Mouse (Mus musculus) CH12.LX (cell line): ENCODE results near the gene Dcp1b. TPM values are rescaled to one million over a fixed set of nuclear protein-coding genes. Genes with fewer than 3 reads are reported as not detected.
A peak's percentile ranks its signal among the peaks of the same experiment; 100 is the strongest.

ENCODE experiments used
- DNase-seq: peaks from one replicate; pipeline ENCODE4 v3.0.0-alpha.2; 2013; ENCODE audit errors: extremely low read depth
- H3K27ac ChIP-seq: 2 replicates; pipeline ENCODE4 v1.5.1; 2012; ENCODE audit warnings: low read depth, mild to moderate bottlenecking, control low read depth, moderate library complexity; ENCODE audit not compliant: insufficient read depth
- H3K27me3 ChIP-seq: replicated peaks from 2 replicates; pipeline ENCODE3; 2012; ENCODE audit warnings: inconsistent platforms
- H3K36me3 ChIP-seq, 2 experiments: replicated peaks in 1 of 2; 2 replicates each; pipeline versions ENCODE3 to v1.6.1; 2012; ENCODE audit warnings: inconsistent platforms in 1 of 2, low read length in 1 of 2, mild to moderate bottlenecking in 1 of 2, mixed read lengths in 1 of 2, moderate library complexity in 1 of 2; ENCODE audit not compliant: control insufficient read depth in 1 of 2, insufficient read depth in 1 of 2
- H3K4me1 ChIP-seq, 2 experiments: 2 replicates each; pipeline ENCODE4 v1.6.1; 2012; ENCODE audit warnings: inconsistent platforms in 1 of 2, moderate library complexity in 1 of 2; ENCODE audit not compliant: insufficient read depth in 2 of 2, control insufficient read depth in 1 of 2
- H3K4me2 ChIP-seq: 2 replicates; pipeline ENCODE4 v1.6.1; 2012; ENCODE audit warnings: low read depth, mild to moderate bottlenecking, control low read depth; ENCODE audit not compliant: poor library complexity, insufficient read depth, severe bottlenecking
- H3K4me3 ChIP-seq, 3 experiments: fragments of 150-350 bp in 1 of 3; sonication (generic) in 1 of 3; replicated peaks in 1 of 3; 2 replicates each; pipeline versions ENCODE3 to v1.5.1; 2011 to 2012; ENCODE audit warnings: low read depth in 2 of 3, low read length in 2 of 3, mild to moderate bottlenecking in 2 of 3, moderate library complexity in 2 of 3, control low read depth in 1 of 3, improper control_type of control experiment in 1 of 3, inconsistent platforms in 1 of 3, mixed read lengths in 1 of 3; ENCODE audit not compliant: poor library complexity in 1 of 3
- H3K79me2 ChIP-seq: replicated peaks from 2 replicates; pipeline ENCODE4 v1.6.1; 2012; ENCODE audit warnings: mild to moderate bottlenecking, moderate library complexity; ENCODE audit not compliant: control insufficient read depth, poor library complexity, insufficient read depth, severe bottlenecking; ENCODE audit errors: extremely low read depth
- H3K9ac ChIP-seq: 2 replicates; pipeline ENCODE4 v1.6.1; 2012; ENCODE audit warnings: low read depth, mild to moderate bottlenecking, control low read depth, moderate library complexity; ENCODE audit not compliant: insufficient read depth
- H3K9me3 ChIP-seq: replicated peaks from 2 replicates; pipeline ENCODE3; 2012; ENCODE audit warnings: low read length, inconsistent platforms, mixed read lengths
- BHLHE40 ChIP-seq: IDR thresholded peaks from 2 replicates; pipeline ENCODE4 v1.6.1; 2011; ENCODE audit warnings: mild to moderate bottlenecking, low read depth, low read length, improper control_type of control experiment
- CHD1 ChIP-seq: IDR thresholded peaks from 2 replicates; pipeline ENCODE4 v1.6.1; 2012; ENCODE audit warnings: low read depth, low read length, improper control_type of control experiment, inconsistent platforms
- CHD2 ChIP-seq: IDR thresholded peaks from 2 replicates; pipeline ENCODE4 v1.6.1; 2011; ENCODE audit warnings: low read length, improper control_type of control experiment
- CTCF ChIP-seq, 2 experiments: IDR thresholded peaks in 1 of 2; conservative IDR thresholded peaks in 1 of 2; 2 replicates each; pipeline ENCODE4 v1.5.1; 2011 to 2012; ENCODE audit warnings: low read depth in 2 of 2, low read length in 2 of 2, improper control_type of control experiment in 1 of 2, inconsistent platforms in 1 of 2, mild to moderate bottlenecking in 1 of 2, moderate library complexity in 1 of 2
- E2F4 ChIP-seq: IDR thresholded peaks from 2 replicates; pipeline ENCODE4 v1.6.1; 2011; ENCODE audit warnings: low read depth, low read length, improper control_type of control experiment; ENCODE audit not compliant: insufficient replicate concordance
- ELF1 ChIP-seq: IDR thresholded peaks from 2 replicates; pipeline ENCODE4 v1.6.1; 2014; ENCODE audit warnings: low read depth, mild to moderate bottlenecking, inconsistent platforms, low read length, improper control_type of control experiment
- EP300 ChIP-seq: IDR thresholded peaks from 2 replicates; pipeline ENCODE4 v1.6.1; 2011; ENCODE audit warnings: low read length, improper control_type of control experiment
- ETS1 ChIP-seq: conservative IDR thresholded peaks from 2 replicates; pipeline ENCODE4 v1.6.1; 2012; ENCODE audit warnings: low read depth, mild to moderate bottlenecking, inconsistent platforms, low read length, improper control_type of control experiment, moderate library complexity
- GABPA ChIP-seq: IDR thresholded peaks from 2 replicates; pipeline ENCODE4 v1.6.1; 2012; ENCODE audit warnings: low read depth, low read length, improper control_type of control experiment, inconsistent platforms; ENCODE audit not compliant: insufficient replicate concordance
- HCFC1 ChIP-seq: IDR thresholded peaks from 2 replicates; pipeline ENCODE4 v1.6.1; 2012; ENCODE audit warnings: low read depth, mild to moderate bottlenecking, inconsistent platforms, low read length, improper control_type of control experiment
- IRF4 ChIP-seq: IDR thresholded peaks from 2 replicates; pipeline ENCODE4 v1.6.1; 2014; ENCODE audit warnings: low read depth, mild to moderate bottlenecking, inconsistent platforms, low read length, improper control_type of control experiment
- JUN ChIP-seq: IDR thresholded peaks from 2 replicates; pipeline ENCODE4 v1.6.1; 2011; ENCODE audit warnings: low read depth, mild to moderate bottlenecking, low read length, improper control_type of control experiment, moderate library complexity; ENCODE audit not compliant: insufficient read depth
- JUND ChIP-seq: conservative IDR thresholded peaks from 2 replicates; pipeline ENCODE4 v1.6.1; 2011; ENCODE audit warnings: low read depth, low read length, improper control_type of control experiment
- KAT2A ChIP-seq: IDR thresholded peaks from 2 replicates; pipeline ENCODE4 v1.6.1; 2012; ENCODE audit warnings: low read length, improper control_type of control experiment, inconsistent platforms; ENCODE audit not compliant: insufficient replicate concordance
- MAFK ChIP-seq: IDR thresholded peaks from 2 replicates; pipeline ENCODE4 v1.6.1; 2011; ENCODE audit warnings: low read length, improper control_type of control experiment; ENCODE audit not compliant: insufficient replicate concordance
- MAX ChIP-seq: IDR thresholded peaks from 2 replicates; pipeline ENCODE4 v1.6.1; 2011; ENCODE audit warnings: low read length, improper control_type of control experiment
- MAZ ChIP-seq: IDR thresholded peaks from 2 replicates; pipeline ENCODE4 v1.6.1; 2012; ENCODE audit warnings: low read depth, mild to moderate bottlenecking, inconsistent platforms, low read length, improper control_type of control experiment, moderate library complexity
- MEF2A ChIP-seq: IDR thresholded peaks from 2 replicates; pipeline ENCODE4 v1.6.1; 2014; ENCODE audit warnings: low read depth, mild to moderate bottlenecking, inconsistent platforms, low read length, improper control_type of control experiment, borderline replicate concordance
- MXI1 ChIP-seq: IDR thresholded peaks from 2 replicates; pipeline ENCODE4 v1.6.1; 2011; ENCODE audit warnings: mild to moderate bottlenecking, low read depth, low read length, improper control_type of control experiment
- MYC ChIP-seq: IDR thresholded peaks from 2 replicates; pipeline ENCODE4 v1.6.1; 2011; ENCODE audit warnings: low read depth, mild to moderate bottlenecking, improper control_type of control experiment, low read length
- NELFE ChIP-seq: IDR thresholded peaks from 2 replicates; pipeline ENCODE4 v1.6.1; 2011; ENCODE audit warnings: low read depth, low read length, improper control_type of control experiment
- NRF1 ChIP-seq: IDR thresholded peaks from 2 replicates; pipeline ENCODE4 v1.6.1; 2014; ENCODE audit warnings: low read depth, mild to moderate bottlenecking, inconsistent platforms, low read length, improper control_type of control experiment, moderate library complexity
- PAX5 ChIP-seq: IDR thresholded peaks from 2 replicates; pipeline ENCODE4 v1.6.1; 2012; ENCODE audit warnings: low read length, inconsistent platforms, mixed read lengths
- POLR2A ChIP-seq: IDR thresholded peaks from 2 replicates; pipeline ENCODE4 v1.6.1; 2011; ENCODE audit warnings: low read depth, mild to moderate bottlenecking, improper control_type of control experiment, low read length
- POLR2AphosphoS2 ChIP-seq: IDR thresholded peaks from 2 replicates; pipeline ENCODE4 v1.6.1; 2011; ENCODE audit warnings: low read depth, low read length, improper control_type of control experiment
- RAD21 ChIP-seq: IDR thresholded peaks from 2 replicates; pipeline ENCODE4 v1.6.1; 2011; ENCODE audit warnings: low read depth, mild to moderate bottlenecking, low read length, improper control_type of control experiment, moderate library complexity
- RCOR1 ChIP-seq: conservative IDR thresholded peaks from 2 replicates; pipeline ENCODE4 v1.6.1; 2012; ENCODE audit warnings: low read depth, mild to moderate bottlenecking, inconsistent platforms, low read length, improper control_type of control experiment
- SIN3A ChIP-seq: IDR thresholded peaks from 2 replicates; pipeline ENCODE4 v1.6.1; 2012; ENCODE audit warnings: low read length, improper control_type of control experiment, inconsistent platforms
- SMC3 ChIP-seq: IDR thresholded peaks from 2 replicates; pipeline ENCODE4 v1.6.1; 2011; ENCODE audit warnings: low read depth, low read length, improper control_type of control experiment
- TBP ChIP-seq: conservative IDR thresholded peaks from 2 replicates; pipeline ENCODE4 v1.6.1; 2011; ENCODE audit warnings: low read depth, low read length, improper control_type of control experiment
- TCF12 ChIP-seq: IDR thresholded peaks from 2 replicates; pipeline ENCODE4 v1.6.1; 2014; ENCODE audit warnings: low read depth, mild to moderate bottlenecking, inconsistent platforms, low read length, improper control_type of control experiment
- UBTF ChIP-seq: IDR thresholded peaks from 2 replicates; pipeline ENCODE4 v1.6.1; 2012; ENCODE audit warnings: low read depth, mild to moderate bottlenecking, inconsistent platforms, low read length, improper control_type of control experiment, moderate library complexity
- USF1 ChIP-seq: IDR thresholded peaks from 2 replicates; pipeline ENCODE4 v1.6.1; 2014; ENCODE audit warnings: low read depth, mild to moderate bottlenecking, inconsistent platforms, low read length, improper control_type of control experiment
- USF2 ChIP-seq: conservative IDR thresholded peaks from 2 replicates; pipeline ENCODE4 v1.6.1; 2011; ENCODE audit warnings: low read depth, low read length, improper control_type of control experiment
- ZC3H11A ChIP-seq: IDR thresholded peaks from 2 replicates; pipeline ENCODE4 v1.6.1; 2012; ENCODE audit warnings: low read depth, mild to moderate bottlenecking, inconsistent platforms, low read length, improper control_type of control experiment
- ZKSCAN1 ChIP-seq: IDR thresholded peaks from 2 replicates; pipeline ENCODE4 v1.6.1; 2012; ENCODE audit warnings: low read depth, inconsistent platforms, low read length, improper control_type of control experiment, borderline replicate concordance
- ZMIZ1 ChIP-seq: IDR thresholded peaks from 2 replicates; pipeline ENCODE4 v1.6.1; 2012; ENCODE audit warnings: low read depth, mild to moderate bottlenecking, inconsistent platforms, low read length, improper control_type of control experiment
- ZNF384 ChIP-seq: IDR thresholded peaks from 2 replicates; pipeline ENCODE4 v1.6.1; 2012; ENCODE audit warnings: low read depth, low read length, improper control_type of control experiment, inconsistent platforms
- dilution Hi-C: fragments of 300-500 bp; cut with MboI; formaldehyde crosslinking; loops from 2 replicates; pipeline ENCODE4 v1.14.3; 2020; ENCODE audit warnings: low sequenced_read_pairs; ENCODE audit not compliant: extremely low pct_unique_long_range_greater_than_20kb, extremely low pct_ligation_motif_present
- in situ Hi-C: fragments of 300-500 bp; cut with MboI; formaldehyde crosslinking; loops from 3 replicates; pipeline ENCODE4 v1.14.3; 2019; ENCODE audit warnings: low sequenced_read_pairs, low pct_ligation_motif_present, low pct_unique_long_range_greater_than_20kb, mixed read lengths
- polyA plus RNA-seq: library from polyadenylated mRNA; unstranded; fragments of >175 nt; gene quantifications from 2 replicates; pipeline ENCODE4 v1.2.1, GENCODE M21; 2012; ENCODE audit warnings: low read depth; ENCODE audit not compliant: insufficient read length
- total RNA-seq, 2 experiments: library from RNA; depleted of rRNA; stranded (reverse); fragments of 300-350 nt in 1 of 2; fragments of >200 nt in 1 of 2; gene quantifications; 2 replicates each; pipeline ENCODE4 v1.2.3; 2012 to 2014

Dcp1b gene
- total RNA-seq (2012; rRNA removed) (1.8 and 2.2 TPM in 2 replicates), total RNA-seq (2014; rRNA removed) (1.6 TPM in 2 replicates), polyA plus RNA-seq (2.5 and 2.7 TPM in 2 replicates)

GRCm38 (mm10) chr6:119175078-119175853 is at the start of gene Dcp1b:
Gene Dcp1b (plus strand): TSS chr6:119175253.
- H3K4me1 ChIP-seq: peaks cover 6 to 32% of the 10 kb centered on the region in 2 experiments
- no peaks in the 10 kb centered on the region for H3K79me2 ChIP-seq
- no peaks in the 10 kb centered on the region for H3K9me3 ChIP-seq
- peak within 1 kb of the TSS; percentile 78 for H3K4me2 ChIP-seq
- H3K27ac ChIP-seq: peak within 1 kb of the TSS; percentile 86
- peak within 1 kb of the TSS; percentile 87 for H3K9ac ChIP-seq
- dilution Hi-C loops (no loop called here), in situ Hi-C loops (no loop called here)
- peak; percentile 84 for DNase-seq
- H3K36me3 ChIP-seq: peaks cover 0 to 2% of the 10 kb centered on the region in 2 experiments
- H3K4me3 ChIP-seq: peak within 1 kb of the TSS; percentile 79 to 97 (median 82)
- H3K27me3 ChIP-seq: peaks cover 24% of the 10 kb centered on the region
- TF ChIP-seq CHD1: no peak
- TF ChIP-seq ZMIZ1: peak; percentile 71
- TF ChIP-seq MAX: peak; percentile 40; the same call in 1 of the 2 replicates
- no peak for TF ChIP-seq ZNF384
- no peak for TF ChIP-seq EP300
- peak; percentile 53 for TF ChIP-seq NRF1
- TF ChIP-seq IRF4: peak; percentile 27; the same call in 1 of the 2 replicates
- peak; percentile 77 for TF ChIP-seq POLR2A
- no peak for TF ChIP-seq GABPA
- TF ChIP-seq MAFK: no peak
- no peak for TF ChIP-seq USF1
- TF ChIP-seq JUND: no peak
- TF ChIP-seq MYC: no peak
- peak; percentile 94 for TF ChIP-seq SIN3A
- TF ChIP-seq USF2: no peak
- TF ChIP-seq JUN: no peak
- peak; percentile 46; the same call in 1 of the 2 replicates for TF ChIP-seq MEF2A
- TF ChIP-seq KAT2A: peak; percentile 53; the same call in 1 of the 2 replicates
- TF ChIP-seq MAZ: peak; percentile 82; the same call in 1 of the 2 replicates
- peak; percentile 88 for TF ChIP-seq HCFC1
- TF ChIP-seq MXI1: peak; percentile 92
- peak; percentile 63; the same call in 1 of the 2 replicates for TF ChIP-seq NELFE
- TF ChIP-seq CTCF (conservative IDR thresholded peaks at IDR 0.05 in 1 of 2, IDR thresholded peaks at IDR 0.05 in 1 of 2; ENCODE audit: low read depth in 2 of 2, low read length in 2 of 2): peak in 1 of 2 experiments; percentile 53; a peak in 2 of 4 replicates
- TF ChIP-seq POLR2AphosphoS2: no peak
- TF ChIP-seq ZC3H11A: no peak
- TF ChIP-seq SMC3: peak; percentile 16; the same call in 1 of the 2 replicates
- 0 out of 2 replicates have a peak, but pooled peaks have one; percentile 13 for TF ChIP-seq TBP
- no peak for TF ChIP-seq E2F4
- no peak for TF ChIP-seq PAX5
- TF ChIP-seq ETS1: 0 out of 2 replicates have a peak, but pooled peaks have one; percentile 8
- no peak for TF ChIP-seq BHLHE40
- peak; percentile 43 for TF ChIP-seq RAD21
- peak; percentile 97 for TF ChIP-seq ELF1
- TF ChIP-seq RCOR1: 0 out of 2 replicates have a peak, but pooled peaks have one; percentile 43
- TF ChIP-seq TCF12: peak; percentile 65
- no peak for TF ChIP-seq ZKSCAN1
- peak; percentile 22; the same call in 1 of the 2 replicates for TF ChIP-seq CHD2
- peak; percentile 76; the same call in 1 of the 2 replicates for TF ChIP-seq UBTF
